Mouse (Mus musculus): ENCODE data around the gene Wwtr1.

Wwtr1 gene

DNA sequence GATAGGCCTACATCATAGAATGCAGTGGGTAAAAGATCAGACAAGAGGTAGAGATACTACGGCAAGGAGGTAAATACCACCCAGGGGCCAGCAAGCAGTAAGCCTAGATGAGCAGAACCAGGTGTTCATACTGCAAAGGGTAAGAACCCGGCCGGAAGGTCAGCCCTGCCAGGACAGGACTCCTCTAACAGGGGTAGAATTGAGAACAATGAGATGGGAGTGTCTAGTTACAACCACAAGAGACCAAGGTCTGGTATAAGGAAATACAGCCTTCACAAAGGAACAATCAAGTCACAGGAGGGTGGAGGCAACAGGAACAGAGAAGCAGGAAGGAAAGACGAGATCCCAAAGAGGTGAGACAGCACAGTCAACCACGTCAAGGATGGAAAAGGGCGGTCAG lies 16.9 kb downstream of the Wwtr1 start:
- DNase-seq (ENCODE audit: extremely low spot score, low spot score), result no peak

DNA sequence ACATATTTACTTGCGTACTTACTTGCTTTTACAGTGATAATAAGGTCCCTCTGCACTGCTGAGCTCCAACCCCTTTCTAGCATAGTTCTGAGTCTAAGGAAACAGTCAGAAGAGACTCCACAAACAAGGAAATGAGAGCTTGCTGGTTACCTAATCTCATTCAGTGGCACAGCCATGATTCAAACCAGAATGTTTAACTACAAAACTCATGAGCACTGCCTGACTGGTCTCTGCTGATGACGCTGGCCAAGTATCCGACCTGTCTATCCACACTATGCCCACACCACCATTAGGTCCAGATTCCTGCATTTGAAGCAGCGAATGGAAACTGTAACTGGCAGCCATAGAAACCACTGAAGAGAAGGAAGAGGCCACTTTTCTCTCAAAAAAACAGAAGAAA lies 18.3 kb downstream of the Wwtr1 start:
- no peak for DNase-seq (ENCODE audit: extremely low spot score, low spot score)

DNA sequence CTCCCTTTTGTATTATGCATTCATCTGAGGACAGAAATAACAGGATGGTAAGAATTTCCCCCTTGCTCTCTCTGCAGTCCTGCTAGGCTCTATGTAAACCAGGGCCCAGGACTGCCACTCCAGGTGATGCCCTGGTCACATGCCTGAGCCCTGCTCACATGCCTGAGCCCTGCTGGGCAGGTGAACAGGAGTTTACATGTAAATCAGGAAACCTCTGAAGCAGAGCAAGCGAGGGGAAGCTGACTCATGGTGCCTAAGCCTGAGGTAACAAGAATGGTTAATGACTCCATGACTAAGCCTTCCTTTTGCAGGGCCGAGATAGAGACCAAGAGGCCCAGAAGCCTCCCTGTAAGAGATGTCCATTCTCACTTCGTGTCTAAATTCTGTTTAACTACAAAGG lies 20.1 kb downstream of the Wwtr1 start:
- no peak for DNase-seq (ENCODE audit: extremely low spot score, low spot score)

DNA sequence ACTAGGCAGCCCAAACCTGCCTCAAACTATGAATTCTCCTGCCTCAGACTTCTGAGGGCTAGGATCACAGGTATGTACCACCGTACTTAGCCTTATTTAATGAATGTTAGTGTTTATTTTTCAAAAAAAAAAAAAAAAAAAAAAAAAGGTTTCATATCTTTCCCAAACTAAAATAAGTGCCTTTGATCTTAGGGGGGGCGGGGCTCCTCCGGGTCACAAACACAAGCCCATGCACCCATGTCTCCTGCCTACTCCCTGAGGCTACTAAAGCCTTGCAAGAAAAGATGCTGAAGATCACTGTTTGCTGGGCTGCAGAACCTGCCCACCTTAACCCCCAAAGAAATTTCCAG lies 20.8 kb downstream of the Wwtr1 start:
- DNase-seq (ENCODE audit: extremely low spot score, low spot score), result no peak

DNA sequence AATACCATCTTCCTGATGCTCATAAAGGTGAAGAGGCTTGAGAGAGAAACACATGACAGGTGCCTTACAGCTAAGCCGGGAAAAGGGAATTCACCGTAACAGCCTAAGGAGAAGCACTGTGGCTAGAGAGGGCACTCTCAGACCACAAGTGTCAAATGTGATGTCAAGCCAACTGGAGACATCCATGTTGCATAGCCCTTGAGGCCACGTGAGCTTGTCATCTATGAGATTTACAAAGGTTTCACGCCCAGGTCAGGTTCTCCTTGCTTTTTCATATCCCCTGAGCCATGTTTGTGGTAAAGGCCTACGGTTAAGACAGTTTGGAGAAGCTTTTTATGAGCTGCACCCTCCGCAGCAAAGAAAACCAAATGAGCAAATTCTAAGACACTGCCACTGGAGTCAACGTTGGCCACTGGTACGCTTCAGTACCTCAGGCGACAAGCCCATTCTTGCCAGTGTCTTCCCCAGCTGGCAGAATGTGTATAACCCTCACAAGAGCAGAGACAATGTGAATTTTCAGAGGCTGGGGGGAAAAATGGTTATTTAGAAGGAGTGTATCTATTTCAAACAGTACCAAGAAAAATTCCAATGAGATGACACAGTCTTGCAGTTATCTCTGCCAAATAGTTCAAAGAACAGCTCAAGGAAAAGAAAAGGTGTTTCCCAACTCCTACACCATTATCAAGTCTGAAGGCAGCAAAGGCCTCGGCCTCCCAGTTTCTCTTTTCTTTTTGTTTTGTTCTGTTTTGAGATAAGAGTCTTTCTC lies 21.4 kb downstream of the Wwtr1 start:
- DNase-seq (ENCODE audit: extremely low spot score, low spot score), result no peak

DNA sequence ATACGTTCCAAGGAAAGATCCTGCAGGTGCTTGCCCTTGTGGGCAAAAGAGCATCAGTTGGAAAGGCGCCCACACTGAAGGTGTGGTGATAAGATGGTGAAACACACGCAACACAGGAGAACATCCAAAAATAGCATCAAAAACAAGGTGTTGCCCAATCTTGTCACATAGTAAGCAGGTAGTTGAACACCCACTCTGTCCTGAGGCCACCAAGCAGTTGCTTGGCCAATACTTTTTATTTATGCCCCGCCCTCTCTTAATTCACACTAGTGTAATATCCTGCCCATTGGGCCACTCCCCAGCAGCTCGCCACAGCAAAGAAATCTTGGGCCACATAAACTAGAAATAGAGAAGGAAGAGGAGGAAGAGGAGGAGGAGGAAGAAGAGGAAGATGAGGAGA lies 22.6 kb downstream of the Wwtr1 start:
- DNase-seq (ENCODE audit: extremely low spot score, low spot score), result no peak

DNA sequence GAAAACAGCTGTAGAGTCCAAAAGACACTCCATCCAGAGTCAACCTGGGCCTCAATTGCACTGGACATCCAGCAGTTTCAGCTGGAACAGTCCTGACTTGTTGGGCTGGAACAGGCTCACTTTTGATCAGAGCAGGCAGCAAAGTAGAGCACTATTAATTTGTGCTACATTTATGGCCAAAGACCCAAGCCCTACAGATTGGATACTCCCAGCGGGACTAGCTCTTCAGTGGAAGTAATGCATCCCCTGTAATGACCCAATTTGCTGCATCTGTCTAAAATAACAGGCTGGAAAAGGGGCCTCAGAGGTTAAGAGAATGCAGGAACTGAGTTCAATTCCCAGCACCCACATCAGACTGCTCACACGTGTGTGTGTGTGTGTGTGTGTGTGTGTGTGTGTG lies 24.5 kb downstream of the Wwtr1 start:
- DNase-seq (ENCODE audit: extremely low spot score, low spot score), result no peak

DNA sequence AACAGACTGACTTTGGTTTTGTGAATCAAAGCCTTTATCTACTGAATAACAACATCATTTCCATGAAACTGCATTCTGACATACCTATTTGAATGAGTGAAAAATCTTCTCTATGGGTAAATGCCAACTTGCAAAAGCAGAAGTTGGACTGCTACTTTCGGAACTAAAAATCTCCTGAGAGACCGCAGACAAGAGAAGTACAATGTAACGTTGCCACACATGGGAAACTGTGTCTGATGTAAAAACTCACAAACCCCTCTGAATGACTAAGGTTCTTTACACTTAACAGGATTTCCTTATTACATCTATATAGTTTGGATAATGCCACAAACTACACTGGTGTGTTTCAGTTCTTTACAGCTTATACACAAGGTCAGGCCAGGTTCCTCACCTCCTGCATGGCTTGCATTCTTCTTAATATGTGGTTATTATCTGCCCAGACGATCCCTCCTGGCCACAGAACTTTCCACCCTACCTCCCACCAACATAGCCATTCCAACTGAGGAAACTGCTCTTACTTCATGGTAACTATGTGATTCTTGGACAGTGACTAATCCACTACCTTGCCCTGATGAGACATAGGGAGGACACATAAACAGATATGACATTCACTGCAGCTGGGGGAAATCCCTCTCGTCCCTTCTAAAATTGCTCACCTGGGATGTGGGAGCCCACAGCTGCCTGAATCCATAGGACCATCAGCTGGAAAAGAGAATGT lies 25.1 kb downstream of the Wwtr1 start:
- no peak for DNase-seq (ENCODE audit: extremely low spot score, low spot score)

DNA sequence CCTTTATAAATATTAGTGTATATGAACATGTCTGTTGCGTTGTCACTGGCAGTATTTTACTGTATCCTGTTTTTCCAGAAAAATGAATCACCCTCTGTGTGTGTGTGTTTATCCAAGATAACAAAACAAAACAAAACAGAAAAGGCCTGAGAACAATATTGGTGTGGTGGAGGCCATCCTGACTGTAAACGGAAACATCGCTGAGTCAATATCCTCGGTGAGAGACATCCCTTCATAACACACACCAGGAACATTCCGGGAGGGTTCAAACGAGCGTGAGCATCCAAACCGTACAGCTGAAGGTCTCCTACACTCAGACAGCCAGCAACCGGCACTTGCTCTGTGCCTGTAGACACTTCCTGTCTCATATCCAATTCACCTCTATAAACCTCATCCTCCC lies 31.6 kb downstream of the Wwtr1 start:
- no peak for DNase-seq (ENCODE audit: extremely low spot score, low spot score)

DNA sequence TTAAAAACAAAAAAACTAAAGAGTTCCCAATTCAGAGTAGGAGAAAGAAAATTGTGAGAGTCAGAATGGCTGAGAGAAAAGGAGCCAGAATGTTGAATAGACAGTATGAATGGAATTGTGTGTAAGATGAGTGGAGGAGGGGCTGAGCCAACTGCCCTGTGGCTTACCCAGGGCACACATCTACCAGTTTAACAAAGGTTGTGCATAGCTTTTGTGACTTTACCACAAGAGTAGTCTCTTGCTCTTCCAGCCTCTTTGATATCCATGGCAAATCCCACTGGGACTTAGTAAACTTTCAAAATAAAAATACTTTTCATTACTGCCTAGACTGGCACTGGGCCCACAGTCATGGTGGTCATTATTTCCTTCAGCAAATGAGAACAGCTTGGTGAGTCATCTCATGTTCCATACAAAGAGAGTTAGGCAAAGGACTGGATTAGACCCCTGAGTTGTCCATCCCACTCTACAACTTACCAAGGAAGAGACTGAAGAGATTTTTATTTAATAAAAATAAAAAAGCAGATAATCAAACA lies 32.8 kb downstream of the Wwtr1 start:
- DNase-seq (ENCODE audit: extremely low spot score, low spot score), result no peak

DNA sequence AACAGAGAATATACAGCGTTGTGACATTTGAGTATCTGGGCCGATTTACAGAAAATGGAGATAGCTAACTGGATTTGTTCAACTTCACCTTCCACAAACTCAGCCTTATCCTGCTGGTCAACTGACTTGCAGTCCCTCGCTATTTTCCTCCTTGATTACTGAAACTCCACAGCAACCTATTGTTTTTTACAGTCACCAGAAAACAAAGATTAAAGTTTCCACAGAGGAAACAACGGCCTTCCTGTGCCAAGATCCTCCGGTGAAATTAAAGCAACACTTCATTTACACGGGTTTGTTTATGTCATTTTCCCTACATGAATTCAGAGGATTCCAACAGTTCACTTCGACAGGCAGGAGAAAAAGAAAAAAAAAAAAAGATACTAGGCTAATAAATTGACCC lies 34.5 kb downstream of the Wwtr1 start:
- DNase-seq (ENCODE audit: extremely low spot score, low spot score), result no peak

DNA sequence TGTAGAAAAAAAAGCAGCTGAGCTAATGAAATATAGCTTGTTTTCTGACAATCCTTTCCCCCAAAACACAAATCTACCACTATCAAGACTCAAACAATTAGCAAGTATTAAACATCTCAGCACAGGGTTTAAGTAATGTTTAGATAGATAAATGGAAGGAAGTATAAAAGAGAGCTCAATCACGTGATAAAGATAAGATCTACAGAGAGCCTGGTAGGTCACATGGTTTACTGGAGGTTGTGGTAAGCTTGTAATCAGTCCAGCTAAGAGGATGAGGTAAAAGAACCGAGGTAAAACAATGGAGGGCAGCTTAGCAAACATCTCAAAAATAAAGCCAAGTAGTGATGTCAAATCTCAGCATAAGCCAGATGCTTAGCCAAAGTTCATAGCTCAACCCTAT lies 35.2 kb downstream of the Wwtr1 start:
- no peak for DNase-seq (ENCODE audit: extremely low spot score, low spot score)

DNA sequence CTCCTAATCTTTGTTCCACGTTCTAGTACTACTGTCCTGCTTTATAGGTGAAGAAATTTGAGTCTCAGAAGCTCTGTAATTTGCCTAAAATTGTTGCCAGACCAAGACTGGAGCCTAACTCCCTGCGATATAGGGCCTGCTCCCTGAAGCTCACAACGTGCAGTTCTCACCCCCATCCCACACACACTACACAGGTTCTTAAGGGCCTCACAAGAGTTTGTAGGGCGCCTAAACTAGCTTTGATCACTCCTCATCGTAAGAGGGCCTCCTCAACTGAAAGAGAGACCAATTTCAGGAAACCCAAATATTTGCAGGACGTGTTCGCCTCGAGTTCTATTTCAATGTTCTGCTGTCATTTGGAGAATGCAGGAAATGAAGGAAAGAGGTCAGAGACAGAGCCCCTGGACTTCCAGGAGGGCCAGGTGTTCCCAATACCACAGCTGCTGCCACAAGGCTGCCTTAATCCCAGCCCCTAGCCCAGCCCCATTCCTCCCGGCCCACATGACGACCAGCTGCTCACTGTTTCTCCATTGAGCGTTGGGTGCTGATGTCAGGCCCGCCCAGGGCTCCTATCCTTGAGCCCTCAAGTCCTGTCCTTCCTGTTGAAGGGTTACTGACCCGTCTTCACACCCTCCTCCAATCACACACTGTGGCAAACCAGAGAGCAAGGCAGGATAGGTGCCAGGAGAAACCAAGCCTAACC lies 40.1 kb downstream of the Wwtr1 start:
- DNase-seq (ENCODE audit: extremely low spot score, low spot score), result no peak

DNA sequence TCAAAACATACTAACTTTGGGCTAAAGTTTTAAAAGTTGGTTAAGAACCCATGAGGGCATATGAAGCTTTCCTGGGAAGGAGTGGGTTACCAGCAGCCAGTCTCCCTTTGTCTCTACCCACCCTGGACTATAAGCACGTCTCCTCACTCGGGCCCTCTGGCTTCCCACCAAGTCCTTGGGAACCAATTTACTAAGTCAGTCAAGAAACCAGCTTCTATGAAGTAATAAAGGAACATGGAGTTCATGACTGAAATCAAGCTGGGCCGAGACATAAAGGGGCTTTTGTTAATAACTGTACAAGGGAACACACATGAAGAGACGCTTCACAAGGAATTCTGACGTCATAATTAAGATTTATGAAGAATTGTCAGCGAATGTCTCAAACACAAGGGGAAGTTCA lies 41.3 kb downstream of the Wwtr1 start:
- DNase-seq (ENCODE audit: extremely low spot score, low spot score), result no peak

DNA sequence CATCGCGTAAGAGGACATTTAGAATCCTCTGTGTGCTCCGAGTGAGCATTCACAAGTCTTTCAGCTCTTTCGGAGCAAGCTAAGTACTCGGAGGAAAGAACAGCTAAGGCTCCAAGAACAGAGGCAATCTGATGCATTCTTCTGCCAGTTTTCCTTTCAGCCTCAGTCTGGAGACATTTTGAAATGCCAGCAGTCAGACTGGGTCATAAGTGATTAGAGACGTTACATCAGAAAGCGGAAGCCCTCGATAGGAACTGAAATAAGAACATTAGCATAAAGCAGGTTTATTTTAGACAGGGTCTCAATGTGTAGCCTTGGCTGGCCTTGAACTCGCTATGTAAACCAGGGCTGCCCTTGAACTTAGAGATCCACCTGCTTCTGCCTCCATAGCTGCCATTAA lies 41.8 kb downstream of the Wwtr1 start:
- no peak for DNase-seq (ENCODE audit: extremely low spot score, low spot score)

DNA sequence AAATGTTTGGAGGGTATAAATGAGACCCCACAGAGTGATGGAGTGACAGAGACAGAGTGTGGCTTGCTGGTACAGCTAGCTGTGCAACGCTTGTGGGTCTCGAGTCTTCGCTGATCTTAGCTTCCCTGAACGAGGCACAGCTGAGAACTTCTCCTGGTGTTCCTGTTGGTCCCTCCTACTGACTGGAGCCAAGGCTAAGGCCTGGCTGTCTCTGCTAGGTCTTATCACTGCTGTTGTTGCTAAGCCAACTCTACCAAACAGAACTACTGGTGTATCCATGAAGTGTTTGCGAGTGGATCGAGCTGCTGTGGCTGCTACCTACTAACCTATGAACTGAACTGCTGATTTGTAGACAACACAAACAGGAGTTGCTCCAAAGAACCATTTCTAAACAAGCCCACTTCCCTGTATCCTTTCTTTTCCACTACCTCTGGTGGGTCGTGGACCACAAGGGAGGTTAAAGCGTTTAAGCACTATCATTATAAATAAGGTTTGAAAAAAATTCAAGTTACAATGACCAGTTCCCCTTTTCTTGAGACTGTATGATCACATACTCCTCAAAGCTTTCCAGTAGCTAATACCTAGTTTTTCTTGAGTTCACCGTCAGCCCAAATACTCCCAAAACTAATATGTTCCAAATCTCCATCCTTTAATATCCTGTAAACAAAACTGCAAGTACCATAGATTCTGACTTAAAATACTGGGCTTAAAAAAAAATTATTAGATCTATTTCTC lies 42.6 kb downstream of the Wwtr1 start:
- no peak for DNase-seq (ENCODE audit: extremely low spot score, low spot score)

DNA sequence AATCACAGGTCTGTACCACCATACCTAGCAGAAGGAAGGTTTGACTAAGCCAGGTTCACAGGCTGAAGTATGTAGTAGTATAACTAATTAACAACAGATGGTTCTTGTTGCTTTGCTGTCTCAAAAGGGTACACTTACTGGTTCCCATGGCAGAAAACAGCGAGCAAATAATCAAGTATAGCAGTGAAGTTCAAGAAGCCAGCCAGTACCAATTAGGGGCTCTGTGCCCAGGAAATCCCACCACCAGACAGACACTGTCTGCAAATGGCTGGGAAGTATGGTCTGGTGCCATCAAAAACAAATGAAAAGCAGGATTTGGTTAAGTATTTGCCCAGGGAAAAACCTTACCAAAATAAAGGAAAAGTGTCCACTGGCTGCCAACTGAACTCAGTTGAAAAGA lies 44.9 kb downstream of the Wwtr1 start:
- no peak for DNase-seq (ENCODE audit: extremely low spot score, low spot score)

DNA sequence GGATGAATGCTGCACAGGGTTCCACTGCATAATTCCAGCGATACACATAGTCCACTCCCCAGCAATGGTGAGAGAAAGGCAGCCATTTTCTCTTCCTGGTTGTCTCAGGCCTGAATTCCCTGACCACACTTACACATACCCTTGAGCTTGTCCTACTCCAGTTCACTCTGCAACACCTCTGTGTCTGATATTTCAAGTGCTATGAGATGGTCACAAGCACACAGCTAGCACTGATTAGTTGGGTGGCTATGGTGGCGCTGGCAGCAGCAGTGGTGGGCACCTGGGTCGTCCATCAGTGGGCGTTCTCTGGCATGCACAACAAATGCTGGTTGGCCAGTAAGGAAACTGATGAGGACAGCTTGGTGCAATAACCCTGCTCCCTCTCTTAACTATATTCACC lies 45.5 kb downstream of the Wwtr1 start:
- DNase-seq (ENCODE audit: extremely low spot score, low spot score), result no peak

DNA sequence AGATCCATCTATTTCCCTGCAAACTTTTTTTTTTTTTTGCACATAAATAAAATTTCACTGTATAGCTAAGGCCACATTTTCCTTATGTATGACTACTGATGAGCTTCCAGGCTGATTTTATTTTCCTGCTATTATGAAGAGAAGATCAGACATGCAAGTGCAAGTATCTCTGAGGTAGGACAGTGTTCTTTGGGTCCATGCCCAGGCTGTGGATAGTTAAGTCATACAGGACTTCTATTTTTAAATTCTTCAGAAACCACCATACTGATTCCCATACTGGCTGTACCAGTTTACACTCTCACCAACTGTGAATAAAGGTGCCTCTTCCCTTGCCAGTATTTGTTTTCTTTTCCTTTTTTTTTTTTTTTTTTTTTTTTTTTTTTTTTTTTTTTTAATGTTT lies 48.6 kb downstream of the Wwtr1 start:
- no peak for DNase-seq (ENCODE audit: extremely low spot score, low spot score)

DNA sequence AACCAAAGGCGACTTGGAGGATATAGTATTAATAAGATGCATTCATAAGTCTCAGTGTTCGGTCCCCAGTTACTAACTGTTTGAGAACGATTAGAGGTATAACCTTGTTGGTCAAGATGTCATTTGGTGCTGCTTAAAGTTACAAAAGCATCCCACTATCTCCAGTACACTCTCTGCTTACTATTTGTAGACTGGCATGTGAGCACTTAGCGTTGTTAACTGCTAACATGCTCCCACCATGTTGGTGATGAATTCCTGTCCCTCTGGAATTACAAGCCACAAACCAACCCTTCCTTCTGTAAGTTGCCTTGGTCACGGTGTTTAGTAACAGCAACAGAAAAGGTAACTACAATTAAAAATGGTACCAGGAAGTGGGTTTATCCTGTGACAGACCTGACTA lies 52.6 kb downstream of the Wwtr1 start:
- DNase-seq (ENCODE audit: extremely low spot score, low spot score), result no peak

DNA sequence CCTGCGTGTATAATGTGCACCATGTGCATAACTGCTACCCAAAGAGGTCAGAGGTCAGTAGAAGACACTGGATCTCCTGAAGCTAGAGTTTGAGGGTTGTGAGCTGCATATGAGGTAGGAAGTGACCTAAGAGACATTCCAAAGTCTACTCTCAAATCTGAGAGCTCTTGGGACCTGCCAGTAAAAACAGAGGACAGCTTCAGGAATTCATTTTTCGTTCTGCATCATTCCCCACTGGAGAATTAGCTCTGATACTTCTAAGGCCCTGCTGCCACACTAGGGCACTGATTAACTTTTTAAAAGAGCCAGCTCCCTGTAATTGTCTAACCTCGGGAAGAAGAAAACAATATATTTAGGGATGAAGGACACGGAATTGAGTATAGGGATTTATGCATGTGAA lies 53.8 kb downstream of the Wwtr1 start:
- DNase-seq (ENCODE audit: extremely low spot score, low spot score), result no peak

DNA sequence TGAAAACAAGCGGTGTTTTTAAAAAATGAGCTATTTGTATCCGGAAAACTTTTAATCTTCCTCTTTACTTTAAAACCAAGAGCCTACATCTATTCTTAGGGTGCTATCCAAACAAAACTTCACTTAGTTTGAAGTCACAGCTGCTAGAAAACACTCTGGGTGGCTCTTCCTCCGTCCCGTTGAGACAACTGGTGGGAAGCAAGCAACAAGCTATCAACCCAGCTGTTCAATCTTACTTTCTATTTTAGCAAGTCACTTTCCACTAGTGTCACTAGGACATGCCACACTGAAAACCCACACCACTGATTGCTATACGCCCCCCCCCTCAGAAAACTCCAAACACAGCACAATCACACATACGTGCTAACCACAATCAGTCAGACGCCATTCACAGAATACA lies 55.7 kb downstream of the Wwtr1 start:
- no peak for DNase-seq (ENCODE audit: extremely low spot score, low spot score)

Data from neural tube, embryonic 10.5 days (tissue).